9 mouse cellular contexts compared by ENCODE assay signal in the genomic region with DNA sequence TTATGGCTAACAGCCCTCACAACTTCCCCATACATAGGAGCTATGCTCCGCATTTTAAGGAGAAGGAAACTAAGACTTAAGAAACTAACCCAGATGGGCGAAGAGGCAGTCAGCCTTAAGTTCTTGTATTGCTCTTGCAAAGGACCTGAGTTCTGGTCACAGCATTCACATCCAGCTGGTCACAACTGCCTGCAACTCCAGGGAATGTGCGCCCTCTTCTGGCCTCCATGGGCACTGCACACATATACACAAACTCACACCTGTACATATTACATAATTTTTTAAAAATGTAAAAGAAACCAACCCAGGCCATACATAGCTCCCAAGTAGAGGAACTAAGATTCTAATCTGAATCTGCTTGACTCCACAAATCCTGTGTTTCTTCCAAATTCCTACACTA. TPM values are rescaled to one million over a fixed set of nuclear protein-coding genes. Genes with fewer than 3 reads are reported as not detected.
DNase-seq lines count a peak whose midpoint lies in the region; ATAC-seq and TF ChIP-seq lines count a peak whose summit lies in the region.
"Had no signal": no experiment of that assay in that cellular context is flagged by ENCODE, and none has a peak within 500 bp of the region (broad histone marks: within the 10 kb centered on the region; RNA-seq: fewer than 3 reads in every experiment).

No protein-coding gene starts in this region.

- peak; percentile 66 for TF ChIP-seq CTCF in lung, embryonic 14.5 days (IDR thresholded peaks at IDR 0.05; ENCODE audit: low read depth)

- no peak overlapping the region for H3K4me3 ChIP-seq in lung, embryonic 14.5 days (ENCODE audit: low read depth, low read length)
- no peak overlapping the region for H3K4me3 ChIP-seq in intestine, embryonic 15.5 days (replicated peaks)
- H3K4me3 ChIP-seq: heart, embryonic 13.5 days had no signal

- WGBS in lung, embryonic 14.5 days, result 65% methylated on average over 3 of the region's 3 CpGs
- 65% methylated on average over 3 of the region's 3 CpGs for WGBS in intestine, embryonic 15.5 days

- no peaks in the 10 kb centered on the region for H3K4me1 ChIP-seq in lung, embryonic 14.5 days (ENCODE audit: insufficient read depth)
- H3K4me1 ChIP-seq in intestine, embryonic 15.5 days (replicated peaks), result no peaks in the 10 kb centered on the region
- H3K4me1 ChIP-seq: heart, embryonic 13.5 days had no signal

- peak; percentile 37 for DNase-seq in adrenal gland, postnatal 14 days
- DNase-seq in adrenal gland, adult 18-20 months (ENCODE audit: low spot score in 2 of 2), result no peak
- DNase-seq in lung, embryonic 14.5 days, result peak; percentile 32
- no peak for DNase-seq in lung, adult 18-20 months
- DNase-seq in c-Kit-positive CD71-positive TER-119-negative erythroid progenitor cells, embryonic 14.5 days (ENCODE audit: low read depth), result peak; percentile 22
- DNase-seq in naive thymus-derived CD4-positive, alpha-beta T cell, adult 2 months (ENCODE audit: low read depth), result peak; percentile 22
- DNase-seq in frontal cortex, postnatal 10 days (ENCODE audit: low spot score in 2 of 2), result no peak

- no peak overlapping the region for H3K27ac ChIP-seq in lung, embryonic 14.5 days (ENCODE audit: low read depth)
- H3K27ac ChIP-seq in intestine, embryonic 15.5 days, result no peak overlapping the region
- H3K27ac ChIP-seq: heart, embryonic 13.5 days had no signal

- ATAC-seq in lung, embryonic 14.5 days (ENCODE audit: insufficient read depth), result no peak
- no peak for ATAC-seq in intestine, embryonic 15.5 days

- H3K27me3 ChIP-seq in lung, embryonic 14.5 days (ENCODE audit: insufficient read depth, low read length), result no peaks in the 10 kb centered on the region
- no peaks in the 10 kb centered on the region for H3K27me3 ChIP-seq in intestine, embryonic 15.5 days (replicated peaks)

- H3K9ac ChIP-seq in lung, embryonic 14.5 days, result no peak overlapping the region
- H3K9ac ChIP-seq in intestine, embryonic 15.5 days, result no peak overlapping the region
- H3K9ac ChIP-seq: heart, embryonic 13.5 days had no signal

- no peak overlapping the region for H3K4me2 ChIP-seq in lung, embryonic 14.5 days
- H3K4me2 ChIP-seq in intestine, embryonic 15.5 days (replicated peaks), result no peak overlapping the region
- H3K4me2 ChIP-seq: heart, embryonic 13.5 days had no signal

- no peaks in the 10 kb centered on the region for H3K9me3 ChIP-seq in lung, embryonic 14.5 days (ENCODE audit: low read depth, low read length)
- no peaks in the 10 kb centered on the region for H3K9me3 ChIP-seq in intestine, embryonic 15.5 days

- H3K36me3 ChIP-seq in lung, embryonic 14.5 days (ENCODE audit: insufficient read depth), result no peaks in the 10 kb centered on the region
- no peaks in the 10 kb centered on the region for H3K36me3 ChIP-seq in intestine, embryonic 15.5 days
- H3K36me3 ChIP-seq: heart, embryonic 13.5 days had no signal

RNA-seq across cellular contexts. Expression of gene Ddx52, which starts 14.8 kb away (rescaled TPM):
- 18.7 and 19.7 TPM in 2 replicates for total RNA-seq in adrenal gland, postnatal 14 days (2021)
- total RNA-seq in adrenal gland, adult 18-20 months (2021), result 10 to 100 TPM; 19.8 TPM
- 39.4 and 39.5 TPM in 2 replicates for polyA plus RNA-seq in lung, embryonic 14.5 days (2014; fragmentation: Nextera tagmentation; extraction: Ambion mirVana)
- polyA plus RNA-seq in intestine, embryonic 15.5 days (2015; fragmentation: Nextera tagmentation; extraction: Ambion mirVana), result 28.4 and 31.2 TPM in 2 replicates

RNA-seq across cellular contexts. Expression of gene Synrg, which starts 37.1 kb away (rescaled TPM):
- 38.6 and 45.5 TPM in 2 replicates for total RNA-seq in adrenal gland, postnatal 14 days (2021)
- total RNA-seq in adrenal gland, adult 18-20 months (2021), result 10 to 100 TPM; 43.0 to 49.4 TPM
- 9.3 and 9.9 TPM in 2 replicates for polyA plus RNA-seq in lung, embryonic 14.5 days (2014; fragmentation: Nextera tagmentation; extraction: Ambion mirVana)
- polyA plus RNA-seq in intestine, embryonic 15.5 days (2015; fragmentation: Nextera tagmentation; extraction: Ambion mirVana), result 9.8 and 10.8 TPM in 2 replicates

Comparison
In these comparisons a context has a peak if more than half of its experiments do, and no peak if none do; other contexts are left out.
1. DNase-seq: peak in adrenal gland, postnatal 14 days (single experiment), lung, embryonic 14.5 days (single experiment), c-Kit-positive CD71-positive TER-119-negative erythroid progenitor cells, embryonic 14.5 days (single experiment) and naive thymus-derived CD4-positive, alpha-beta T cell, adult 2 months (single experiment); none in adrenal gland, adult 18-20 months (0 of 2), lung, adult 18-20 months (0 of 2) and frontal cortex, postnatal 10 days (0 of 2).